Mouse (Mus musculus) adrenal gland, postnatal 4 days (tissue): ENCODE data around the gene Ssmem1. TPM values are rescaled to one million over a fixed set of nuclear protein-coding genes. Genes with fewer than 3 reads are reported as not detected.
A peak's percentile ranks its signal among the peaks of the same experiment; 100 is the strongest.

Experiments
- DNase-seq, 2 experiments: peaks; one replicate each; pipeline ENCODE4 v3.0.0; 2021 to 2022; ENCODE audit warnings: low spot score in 2 of 2, mixed read lengths in 2 of 2
- long read RNA-seq, 2 experiments: library from polyadenylated mRNA; stranded (forward); transcript quantifications; one replicate each; pipeline ENCODE4 v2.0.0; 2021
- total RNA-seq, 2 experiments: library from RNA; stranded (reverse); gene quantifications; 2 replicates each; pipeline ENCODE4 v1.2.3; 2021

The Ssmem1 gene
- under 1 TPM; 0.45 to 0.59 TPM for total RNA-seq
- long read RNA-seq, experiment 1: 0 reads
- long read RNA-seq, experiment 2: 0 reads

DNA sequence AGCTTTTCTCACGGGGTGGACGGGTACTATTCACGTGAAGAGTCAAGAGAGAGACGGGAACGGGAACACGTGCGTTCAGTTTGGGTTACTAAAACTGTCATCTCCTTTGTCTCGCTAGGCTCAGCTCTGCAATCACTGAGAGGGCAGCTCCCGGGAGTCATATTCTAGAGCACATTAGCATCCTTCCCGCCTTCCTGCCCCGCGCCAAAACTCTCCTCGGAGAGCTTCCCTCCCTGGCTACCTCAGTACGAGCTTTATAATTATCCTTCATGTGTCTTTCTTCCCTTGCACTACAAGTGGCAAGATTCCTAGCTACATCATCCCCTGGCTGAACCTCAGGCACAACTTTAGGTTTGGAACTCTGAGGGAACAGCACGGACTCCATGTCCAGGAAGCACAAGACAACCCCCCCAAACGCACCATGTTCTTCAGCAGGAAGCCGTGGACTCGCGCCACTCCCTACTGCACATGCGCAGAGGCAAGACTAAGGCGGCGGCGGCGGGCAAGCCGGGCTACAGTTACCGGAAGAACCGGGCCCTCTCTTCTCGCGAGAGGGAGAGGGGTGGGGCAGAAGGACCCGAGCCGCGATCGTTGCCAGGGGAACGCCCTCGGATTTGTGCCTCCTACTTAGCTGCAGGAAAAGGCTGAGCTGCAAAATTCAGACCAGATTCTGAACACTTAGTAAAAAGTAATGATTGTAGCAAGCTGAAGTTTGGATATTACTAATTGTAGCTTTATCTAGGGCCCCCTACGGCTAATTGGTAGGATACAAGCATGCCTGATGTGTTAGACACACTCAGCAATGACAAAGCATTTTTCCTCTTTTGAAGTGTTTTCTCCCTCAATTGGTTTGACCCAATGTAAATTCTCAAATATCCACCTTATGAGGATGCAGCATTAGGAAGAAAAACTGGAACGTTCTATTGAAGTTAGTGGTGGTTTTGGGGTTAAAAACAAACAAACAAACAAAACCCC, at the start of gene Ssmem1, which contains the start of gene Tmem209:
TSS of gene Ssmem1 (plus strand) at position 585 of the 975 bp plus-strand sequence.
TSS of gene Tmem209 (minus strand) at position 519 of the 975 bp plus-strand sequence.
- DNase-seq: peak; percentile 96 to 99

DNA sequence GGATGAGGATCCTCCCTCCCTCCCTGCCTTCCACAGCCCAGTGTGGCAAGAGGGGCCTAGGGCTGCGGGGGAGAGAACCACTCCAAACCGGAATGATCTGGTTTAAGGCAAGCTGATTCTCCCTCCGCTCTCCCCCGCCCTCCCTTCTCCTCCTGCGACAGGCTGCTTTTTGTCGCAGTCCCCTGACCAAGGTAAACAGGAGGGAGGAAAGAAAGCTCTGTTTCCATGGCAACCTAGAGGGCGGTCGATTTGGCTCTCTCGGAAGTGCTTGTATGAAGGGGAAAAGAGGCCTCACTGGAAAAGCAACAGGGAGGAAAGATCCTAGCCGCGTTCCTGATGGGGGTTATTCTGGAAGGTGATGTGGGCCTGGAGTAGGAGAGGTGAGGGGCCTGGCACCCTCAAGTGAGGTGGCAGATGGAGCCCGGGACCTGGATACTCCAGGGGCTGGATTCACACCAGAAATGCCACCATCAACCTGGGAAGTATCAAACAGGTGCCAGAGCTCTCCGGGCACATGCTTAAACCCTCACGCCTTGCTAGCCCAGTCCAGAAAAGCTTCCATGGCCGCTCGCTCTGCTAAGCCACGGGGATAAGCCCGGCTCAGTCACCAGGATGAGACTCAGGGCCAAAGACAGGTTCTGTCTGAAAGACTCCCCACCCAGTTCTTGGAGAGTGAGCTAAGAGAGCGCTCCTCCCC, 48.8 kb upstream of the Ssmem1 start:
- no peak for DNase-seq

DNA sequence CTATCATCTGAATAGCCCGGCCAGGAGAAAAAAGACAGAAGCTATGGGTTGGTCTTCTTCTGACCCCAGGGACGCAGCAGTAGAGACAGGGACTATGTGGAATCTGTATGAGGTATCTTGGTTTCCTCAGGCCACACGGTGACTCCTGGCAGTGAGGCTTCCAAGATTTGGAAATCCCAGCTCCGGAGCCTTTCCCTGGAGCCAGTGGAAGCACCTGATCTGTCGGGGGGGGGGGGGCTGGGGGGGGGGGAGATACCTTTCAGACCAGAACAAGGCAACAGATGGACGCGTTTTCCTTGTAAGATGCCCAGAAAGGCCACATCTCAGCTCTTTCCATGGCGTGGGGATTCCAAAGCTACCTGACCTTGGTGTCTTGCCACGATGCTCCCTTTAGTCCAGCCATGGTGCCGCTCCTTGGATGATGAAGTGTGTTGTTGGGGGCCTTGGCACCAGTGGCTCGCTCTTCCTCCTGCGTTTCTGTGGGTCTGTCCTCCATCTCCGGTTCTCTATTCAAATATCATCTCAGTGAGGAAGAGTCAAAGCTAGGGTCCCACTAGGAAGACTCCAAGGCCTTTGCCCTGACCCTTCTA, 47.8 kb upstream of the Ssmem1 start:
- no peak for DNase-seq

DNA sequence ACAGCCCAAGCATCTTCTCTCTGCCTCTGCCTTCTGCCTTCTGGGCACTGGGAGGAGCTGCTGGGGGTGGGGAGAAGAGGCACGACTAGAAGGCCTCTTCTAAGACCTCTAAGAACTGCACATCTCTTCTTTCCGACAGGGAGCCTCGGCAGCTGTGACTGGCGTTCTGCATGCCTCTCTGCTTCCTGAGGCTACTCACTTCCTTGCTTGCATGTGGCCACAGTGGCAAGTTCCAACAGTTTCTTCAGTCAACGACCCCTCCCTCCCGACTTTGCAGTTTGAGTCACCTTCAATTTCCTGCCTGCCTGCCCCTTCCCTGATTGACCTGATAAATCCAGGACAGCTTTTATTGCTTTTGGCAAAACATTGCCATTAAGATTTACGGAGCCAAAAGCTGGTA, 46.8 kb upstream of the Ssmem1 start:
- no peak for DNase-seq

DNA sequence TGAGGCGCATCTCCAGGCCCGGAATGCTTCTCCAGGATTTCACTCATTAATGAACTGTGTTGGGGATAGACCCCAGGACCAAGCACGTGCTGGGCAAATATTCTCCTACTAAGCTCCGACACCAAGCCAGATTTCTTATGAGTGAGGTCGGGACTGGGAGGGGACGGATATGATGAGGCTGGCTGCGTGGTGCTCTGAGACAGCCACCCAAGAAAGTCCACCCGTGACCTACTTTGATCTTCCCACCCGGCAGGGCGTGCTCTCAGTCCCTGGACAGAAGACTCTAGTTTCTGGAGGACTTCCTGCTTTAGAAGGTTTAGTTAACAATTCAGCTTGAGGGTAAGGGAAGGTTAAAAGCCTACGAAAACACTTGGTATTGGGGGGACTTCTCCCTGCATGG, 44.1 kb upstream of the Ssmem1 start:
- no peak for DNase-seq

DNA sequence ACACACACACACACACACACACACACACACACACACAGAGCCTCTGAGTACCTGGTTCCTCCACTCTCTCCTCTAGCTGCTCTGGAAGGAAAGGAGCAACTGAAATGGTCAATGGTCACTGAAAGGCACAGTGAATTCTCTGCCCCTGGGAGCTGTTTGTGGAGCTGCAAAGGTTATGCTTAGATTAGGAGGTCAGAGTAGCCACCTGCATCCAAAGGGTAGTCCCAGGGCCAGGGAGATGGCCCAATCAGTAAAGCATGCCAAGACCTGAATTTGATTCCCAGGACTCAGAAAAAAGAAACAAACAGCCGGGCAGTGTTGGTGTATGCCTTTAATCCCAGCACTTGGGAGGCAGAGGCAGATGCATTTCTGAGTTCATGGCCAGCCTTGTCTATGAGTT, 41.6 kb upstream of the Ssmem1 start:
- no peak for DNase-seq

DNA sequence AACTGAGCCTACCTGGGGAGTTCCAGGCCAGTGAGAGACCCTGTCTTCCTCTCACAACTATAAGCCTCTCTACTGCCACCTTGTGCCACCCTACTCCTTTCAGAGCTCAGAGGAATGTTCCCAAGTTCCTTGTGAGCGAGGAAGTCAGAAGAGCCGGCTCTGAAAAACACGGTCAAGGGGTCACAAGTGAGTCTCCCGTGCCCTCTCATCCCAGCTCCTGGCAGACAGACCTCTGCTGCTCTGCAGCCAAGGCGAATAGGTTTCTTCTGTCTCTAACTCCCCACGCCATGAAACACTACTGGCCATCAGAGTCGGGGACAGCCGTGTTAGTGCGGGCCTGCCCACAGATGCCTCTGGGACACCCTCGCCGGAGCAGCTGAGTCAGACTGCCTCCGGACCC, 41.0 kb upstream of the Ssmem1 start:
- no peak for DNase-seq

DNA sequence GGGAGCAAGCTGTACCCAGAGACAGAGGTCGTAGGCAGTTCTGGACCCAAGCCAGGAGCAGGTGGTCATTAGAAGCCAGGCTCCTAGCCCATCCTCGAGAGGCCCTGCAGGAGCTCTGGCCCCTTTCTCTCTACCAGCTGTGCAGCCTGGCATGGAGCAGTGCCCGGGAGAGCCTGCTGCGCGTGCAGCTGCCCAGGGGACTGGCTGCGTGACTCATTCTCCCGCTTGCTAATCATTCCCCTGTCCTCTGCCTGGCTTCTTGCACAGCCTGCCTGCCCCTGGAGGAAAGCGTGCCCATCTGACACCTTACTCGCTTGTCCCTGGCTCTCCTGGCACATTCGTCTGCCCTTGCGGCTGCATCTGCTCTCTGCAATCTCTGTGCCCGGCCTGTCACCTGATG, 40.3 kb upstream of the Ssmem1 start:
- DNase-seq: no peak

DNA sequence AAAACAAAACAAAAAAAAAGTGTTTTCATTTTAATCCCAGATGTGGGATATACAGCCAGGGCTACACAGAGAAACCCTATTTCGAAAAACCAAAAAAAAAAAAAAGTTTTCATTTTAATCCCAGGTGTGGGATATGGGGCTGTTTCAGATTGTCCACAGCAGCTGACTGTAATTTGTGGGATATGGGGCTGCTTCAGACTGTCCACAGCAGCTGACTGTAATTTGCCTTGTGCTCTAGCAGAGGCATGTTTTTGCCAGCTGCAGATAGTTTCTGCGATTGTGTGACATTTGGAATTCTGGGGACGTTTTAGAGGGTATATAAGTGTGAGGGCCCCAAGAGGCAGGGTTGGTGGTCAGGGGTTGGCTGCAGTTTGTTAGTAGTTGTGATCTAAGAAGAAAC, 37.9 kb upstream of the Ssmem1 start:
- no peak for DNase-seq

DNA sequence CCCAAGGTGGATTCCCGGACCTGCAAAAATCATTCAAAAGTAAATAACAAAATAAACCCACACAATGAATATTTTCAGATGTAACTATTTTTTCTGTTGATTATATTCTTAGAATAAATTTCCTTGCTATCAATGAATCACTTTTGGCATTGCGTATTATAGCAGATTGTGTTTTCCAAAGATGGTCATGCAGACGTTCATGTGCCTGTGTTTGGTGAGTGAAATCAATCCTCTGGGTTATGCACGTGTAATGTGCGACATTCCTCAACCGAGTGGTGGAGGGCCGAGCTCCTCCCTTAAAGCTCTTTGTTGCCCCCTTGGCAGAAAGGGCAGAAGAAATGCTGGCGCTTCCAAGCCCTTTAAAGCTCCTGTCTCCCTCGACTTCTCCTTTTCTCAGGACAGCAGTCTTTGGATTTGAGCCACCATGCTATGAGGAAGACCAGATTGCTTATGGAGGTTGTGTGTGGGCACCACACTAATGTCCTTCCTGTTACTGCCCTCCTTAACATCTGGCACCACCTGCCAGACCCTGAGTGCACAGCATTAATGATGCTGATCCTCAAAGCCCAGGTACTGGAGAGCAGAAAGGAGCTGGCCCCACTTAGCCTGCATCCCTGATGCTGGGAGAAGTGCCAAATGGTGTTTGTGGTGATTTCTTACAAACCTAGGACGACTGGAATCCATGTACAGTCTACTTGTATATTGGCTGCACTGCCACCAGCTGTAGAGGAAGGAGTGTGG, 33.5 kb upstream of the Ssmem1 start:
- DNase-seq: no peak

DNA sequence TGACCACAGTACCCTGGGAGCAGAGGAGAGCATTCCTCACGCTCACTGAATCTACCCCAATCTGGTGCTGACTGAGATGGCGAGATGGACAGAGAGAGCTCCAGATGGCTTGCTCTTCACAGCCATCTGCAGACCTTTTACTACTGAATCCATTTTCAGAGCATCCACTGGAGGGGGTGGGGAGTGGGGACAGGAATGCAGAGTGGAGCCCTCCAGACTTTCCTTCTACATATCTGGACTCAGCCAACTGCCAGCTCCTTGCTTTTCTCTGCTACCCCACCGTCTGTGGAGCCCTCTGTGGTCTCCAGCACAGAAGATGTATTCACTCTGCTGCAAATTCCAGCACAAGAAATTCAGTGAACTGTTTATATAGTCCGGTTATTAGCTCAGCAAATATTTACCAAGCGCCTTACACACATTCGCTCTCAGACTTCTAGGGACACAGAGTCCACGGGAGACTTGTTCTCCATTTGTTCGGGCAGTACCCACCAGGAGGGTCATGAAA, 32.4 kb upstream of the Ssmem1 start:
- no peak for DNase-seq

DNA sequence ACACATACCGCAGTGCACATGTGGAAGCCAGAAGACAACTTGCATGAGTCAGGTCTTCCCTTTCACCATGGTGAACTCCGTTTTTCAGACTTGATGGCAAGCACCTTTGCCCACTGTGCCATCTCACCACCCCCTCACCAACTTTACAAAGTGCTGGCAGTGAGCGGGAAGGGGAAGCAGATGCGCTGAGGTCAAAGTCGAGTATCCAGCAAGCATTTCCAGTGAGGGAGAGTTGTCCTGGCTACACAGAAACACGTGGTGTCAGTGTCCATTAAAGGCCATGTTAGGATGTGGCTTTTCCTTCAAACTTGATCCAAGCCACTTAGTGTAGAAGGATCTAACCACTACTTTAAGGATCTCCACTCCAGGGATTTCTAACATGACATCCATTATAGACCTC, 31.9 kb upstream of the Ssmem1 start:
- no peak for DNase-seq

DNA sequence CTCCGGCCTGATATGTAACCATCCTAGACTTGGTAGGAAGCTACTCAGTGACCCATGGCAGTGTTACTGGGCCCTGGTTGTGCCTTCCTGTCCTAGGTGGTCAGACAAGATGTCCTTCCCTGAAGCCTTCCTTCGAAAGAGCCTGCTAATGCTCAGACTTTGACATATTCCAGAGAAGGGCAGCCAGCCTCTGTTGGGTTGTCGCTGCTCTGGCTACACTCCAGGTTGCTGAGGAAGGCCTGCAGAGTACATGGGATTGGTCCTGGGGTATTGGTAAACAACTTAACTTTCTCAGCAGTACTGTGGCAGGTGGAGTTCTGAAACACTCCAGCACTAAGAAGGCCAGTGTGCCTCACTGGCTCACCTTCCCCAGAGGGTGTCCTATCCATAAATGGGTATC, 30.2 kb upstream of the Ssmem1 start:
- DNase-seq: no peak

DNA sequence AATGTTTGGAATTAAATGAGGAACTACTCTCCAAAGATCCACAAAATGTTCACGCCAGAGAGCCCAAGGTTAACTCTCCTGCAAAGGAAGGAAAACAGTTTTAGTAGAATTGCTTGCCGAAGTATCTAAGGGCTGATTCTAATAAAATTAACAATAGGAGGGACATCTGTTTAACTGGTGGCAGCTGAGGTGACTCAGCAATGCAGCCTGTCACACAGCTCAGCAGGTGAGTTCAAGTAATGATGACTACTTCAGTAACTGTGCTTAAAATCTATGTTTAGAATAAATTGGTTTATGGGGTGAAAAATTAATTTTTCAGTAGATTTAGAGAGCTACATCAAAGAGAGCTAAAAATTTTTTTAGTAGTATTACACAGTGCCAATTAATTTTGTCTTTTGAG, 26.7 kb upstream of the Ssmem1 start:
- DNase-seq: no peak

DNA sequence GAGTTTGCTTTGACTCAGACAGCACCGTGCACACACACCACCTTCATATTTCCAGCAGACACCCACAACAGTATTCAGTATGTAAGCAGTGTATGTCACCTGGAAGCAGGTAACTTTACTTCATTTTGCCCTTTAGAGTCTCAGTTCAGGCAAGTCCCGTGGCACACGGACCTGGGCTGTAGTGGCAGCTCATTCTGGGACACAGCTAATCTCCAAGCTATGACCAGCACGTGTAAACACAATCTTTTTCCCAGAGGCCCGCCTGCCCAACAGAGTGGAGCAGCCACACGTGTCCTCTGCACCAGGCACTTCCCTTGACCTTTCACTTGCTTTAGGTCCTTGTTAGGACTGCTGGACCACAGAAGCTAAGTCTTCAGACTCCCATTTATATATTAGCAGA, 23.1 kb upstream of the Ssmem1 start:
- DNase-seq: no peak

DNA sequence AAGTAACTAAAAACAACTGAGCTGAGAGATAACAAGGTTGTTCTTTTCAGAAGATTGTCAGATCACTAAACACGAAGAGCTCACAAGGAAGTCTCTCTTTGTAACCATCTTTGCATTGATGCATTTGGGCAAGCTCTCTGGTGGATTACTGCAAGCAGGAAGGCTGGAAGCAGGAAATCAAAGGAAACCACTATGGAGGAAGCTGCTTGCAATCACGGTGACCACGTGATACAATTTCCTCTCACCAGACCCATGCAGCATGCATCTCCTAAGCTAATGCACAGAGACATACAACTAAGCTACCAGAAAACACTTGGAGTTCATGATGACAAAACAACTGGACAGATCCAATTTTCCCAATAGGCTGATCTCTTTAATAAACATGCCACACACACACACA, 10.6 kb upstream of the Ssmem1 start:
- no peak for DNase-seq

DNA sequence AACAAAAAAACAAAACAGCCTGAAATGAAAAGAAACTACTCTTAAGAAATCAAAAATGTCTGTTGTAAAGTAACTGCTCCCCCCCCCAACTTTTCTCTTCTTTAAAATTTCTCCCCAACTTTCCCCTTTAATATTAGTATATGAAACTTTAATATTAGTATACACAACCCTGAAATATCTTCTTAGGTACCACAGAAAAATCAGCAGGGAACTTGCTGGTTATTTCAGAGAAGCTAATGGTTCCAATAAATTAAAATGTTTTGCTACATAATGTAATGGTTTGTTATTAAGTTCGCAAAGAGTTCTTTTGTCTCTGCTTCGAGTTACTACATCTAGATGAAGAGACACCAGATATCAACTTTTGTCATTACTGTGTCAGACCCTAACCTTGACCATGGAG, 825 bp upstream of the Ssmem1 start:
- DNase-seq: no peak

DNA sequence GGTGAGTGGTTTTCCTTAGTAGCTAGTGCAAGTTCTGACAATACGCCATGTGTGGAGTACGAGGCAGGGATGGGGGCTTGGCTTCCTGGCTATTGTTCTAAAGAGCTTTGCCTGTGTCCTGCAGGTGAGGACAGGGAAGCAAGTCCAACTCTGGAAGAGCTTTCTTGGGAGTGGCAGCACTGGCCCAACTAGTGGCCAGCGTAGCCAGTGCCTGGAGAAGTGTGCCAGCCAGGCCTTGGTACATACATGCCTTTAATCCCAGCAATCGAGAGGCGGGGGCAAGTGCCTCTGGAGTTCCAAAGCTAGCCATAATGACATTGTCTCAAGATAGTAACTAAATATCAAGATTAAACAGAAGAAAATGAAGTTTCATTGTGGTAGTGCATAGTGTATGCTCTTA, 642 bp downstream of the Ssmem1 start:
- no peak for DNase-seq

DNA sequence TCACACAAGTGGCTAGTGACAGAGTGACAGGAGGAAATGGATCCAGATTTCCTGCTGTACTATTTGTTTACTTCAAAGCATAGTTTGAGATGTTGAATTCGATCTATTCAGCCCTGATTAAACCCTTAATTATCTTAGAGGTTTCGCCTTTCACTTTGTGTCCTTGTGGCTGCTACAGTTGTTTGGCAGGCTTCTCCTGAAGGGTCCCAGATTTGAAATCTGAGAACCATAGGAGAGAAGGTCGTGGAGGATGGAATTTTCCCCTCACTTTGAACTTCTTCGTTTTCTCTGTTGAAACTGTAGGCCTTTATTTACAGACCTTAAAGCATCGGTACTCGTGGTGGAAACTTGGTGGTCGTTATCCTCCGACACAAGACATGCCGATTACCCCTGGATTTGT, 4.6 kb downstream of the Ssmem1 start:
- DNase-seq: no peak

DNA sequence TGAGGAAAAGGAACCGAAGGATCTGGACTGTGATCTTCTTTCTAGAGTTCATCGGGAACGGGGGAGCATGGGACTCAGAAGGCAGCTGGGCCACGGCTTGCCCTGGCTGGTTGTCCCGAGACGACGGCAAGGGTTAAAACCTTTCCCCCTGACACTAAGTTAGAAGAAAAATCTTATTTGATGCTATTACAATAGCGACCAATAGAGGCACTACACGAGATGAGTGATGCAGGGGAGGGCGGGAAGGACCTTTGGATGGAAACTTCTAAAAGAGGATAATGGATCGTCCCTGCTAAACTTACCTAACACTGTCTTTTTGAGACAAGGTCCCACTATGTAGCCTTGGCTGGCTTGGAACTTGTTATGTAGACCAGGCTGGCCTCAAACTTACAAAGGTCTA, 10.8 kb downstream of the Ssmem1 start:
- no peak for DNase-seq
